Mouse (Mus musculus) heart, embryonic 16.5 days (tissue): Measurements from ENCODE around the gene Gnas. TPM values are rescaled to one million over a fixed set of nuclear protein-coding genes. Genes with fewer than 3 reads are reported as not detected.

Experiments used
- ATAC-seq: fragments of 200-750 bp; cut with Nextera tagmentation; replicated peaks from 2 replicates; pipeline ENCODE4 v1.8.0; 2017; ENCODE audit warnings: moderate number of reproducible peaks; ENCODE audit not compliant: insufficient read depth, low FRiP score; ENCODE audit errors: extremely low read depth
- H3K27ac ChIP-seq: fragments of 300-500 bp; sonication (generic); 2 replicates; pipeline ENCODE4 v1.5.1; 2014; ENCODE audit warnings: mild to moderate bottlenecking, low read length, control low read depth, moderate library complexity
- H3K27me3 ChIP-seq: fragments of 300-500 bp; sonication (generic); 2 replicates; pipeline ENCODE4 v1.6.1; 2014; ENCODE audit warnings: low read length, mixed read lengths; ENCODE audit not compliant: control insufficient read depth, insufficient read depth
- H3K36me3 ChIP-seq: fragments of 300-500 bp; sonication (generic); 2 replicates; pipeline ENCODE4 v1.6.1; 2014; ENCODE audit not compliant: control insufficient read depth, insufficient read depth
- H3K4me1 ChIP-seq: fragments of 300-500 bp; sonication (generic); 2 replicates; pipeline ENCODE4 v1.6.1; 2014; ENCODE audit warnings: low read length, mixed read lengths; ENCODE audit not compliant: control insufficient read depth, insufficient read depth
- H3K4me2 ChIP-seq: fragments of 300-500 bp; sonication (generic); 2 replicates; pipeline ENCODE4 v1.6.1; 2014; ENCODE audit warnings: low read depth, mild to moderate bottlenecking, control low read depth, low read length
- H3K4me3 ChIP-seq: fragments of 300-500 bp; sonication (generic); 2 replicates; pipeline ENCODE4 v1.5.1; 2014; ENCODE audit warnings: mild to moderate bottlenecking, control low read depth, low read length
- H3K9ac ChIP-seq: fragments of 300-500 bp; sonication (generic); 2 replicates; pipeline ENCODE4 v1.6.1; 2014; ENCODE audit warnings: low read length, control low read depth
- H3K9me3 ChIP-seq: fragments of 300-500 bp; sonication (generic); replicated peaks from 2 replicates; pipeline ENCODE4 v1.6.1; 2016; ENCODE audit warnings: low read length; ENCODE audit not compliant: control insufficient read depth
- WGBS: fragments of 180-500 bp; shearing (Covaris S2); extraction: QIAGEN DNeasy Blood & Tissue Kit; methylation state at CpG from one replicate; pipeline ENCODE4 v1.1.7; 2014; 5-methylcytosine and 5-hydroxymethylcytosine counted together
- polyA plus RNA-seq: library from polyadenylated mRNA; unstranded; fragments of >200 nt; fragmentation: Nextera tagmentation; extraction: Ambion mirVana; gene quantifications from 2 replicates; pipeline ENCODE4 v1.2.1, GENCODE M21; 2015

Gnas gene
- polyA plus RNA-seq, 1 experiment from 2014 or later = 1,284 TPM

GRCm38 (mm10) chr2:174288673-174289430 lies 4.7 kb downstream of the Gnas start:
- WGBS = 46% methylated on average over 12 of the region's 12 CpGs
- H3K4me2 ChIP-seq = no peak overlapping the region
- no peak overlapping the region for H3K4me3 ChIP-seq
- peaks cover 22% of the 10 kb centered on the region for H3K4me1 ChIP-seq
- no peak for ATAC-seq
- H3K27ac ChIP-seq = no peak overlapping the region
- H3K27me3 ChIP-seq = peaks cover 33% of the 10 kb centered on the region
- H3K9ac ChIP-seq = no peak overlapping the region
- peaks cover 35% of the 10 kb centered on the region for H3K36me3 ChIP-seq
- H3K9me3 ChIP-seq = peaks cover 21% of the 10 kb centered on the region

GRCm38 (mm10) chr2:174291029-174291661 lies 7.0 kb downstream of the Gnas start:
- H3K27ac ChIP-seq = no peak overlapping the region
- peaks cover 22% of the 10 kb centered on the region for H3K4me1 ChIP-seq
- H3K9ac ChIP-seq = peak overlapping the region; percentile 30; the same call in 1 of the 2 replicates
- ATAC-seq = no peak
- H3K4me2 ChIP-seq = peak overlapping the region; percentile 54
- H3K27me3 ChIP-seq = peaks cover 12% of the 10 kb centered on the region
- H3K36me3 ChIP-seq = peaks cover 13% of the 10 kb centered on the region
- peaks cover 17% of the 10 kb centered on the region for H3K9me3 ChIP-seq
- H3K4me3 ChIP-seq = peak overlapping the region; percentile 20; the same call in 1 of the 2 replicates
- WGBS = 62% methylated on average over 8 of the region's 8 CpGs

GRCm38 (mm10) chr2:174291662-174292030 lies 7.5 kb downstream of the Gnas start:
- 50% methylated on average over 2 of the region's 2 CpGs for WGBS
- peak overlapping the region; percentile 20; the same call in 1 of the 2 replicates for H3K4me3 ChIP-seq
- H3K36me3 ChIP-seq = peaks cover 8% of the 10 kb centered on the region

GRCm38 (mm10) chr2:174294457-174294856 lies 10.3 kb downstream of the Gnas start:
- H3K4me2 ChIP-seq = peak overlapping the region; percentile 61
- H3K4me3 ChIP-seq = peak overlapping the region; percentile 73
- peak overlapping the region; percentile 83 for H3K27ac ChIP-seq
- 50% methylated on average over 8 of the region's 8 CpGs for WGBS
- peaks cover 12% of the 10 kb centered on the region for H3K27me3 ChIP-seq
- H3K36me3 ChIP-seq = 0 out of 2 replicates have a peak, but pooled peaks cover 2% of the 10 kb centered on the region
- peak overlapping the region; percentile 81 for H3K9ac ChIP-seq
- ATAC-seq = no peak
- peaks cover 45% of the 10 kb centered on the region for H3K9me3 ChIP-seq
- peaks cover 25% of the 10 kb centered on the region for H3K4me1 ChIP-seq

More at GRCm38 (mm10) chr2:174291662-174292030, 7.5 kb downstream of the Gnas start:
- H3K9ac ChIP-seq = peak overlapping the region; percentile 30; the same call in 1 of the 2 replicates
- no peak overlapping the region for H3K27ac ChIP-seq
- no peak for ATAC-seq
- H3K4me1 ChIP-seq = peaks cover 22% of the 10 kb centered on the region
- H3K27me3 ChIP-seq = peaks cover 7% of the 10 kb centered on the region
- peak overlapping the region; percentile 54 for H3K4me2 ChIP-seq
- H3K9me3 ChIP-seq = peaks cover 19% of the 10 kb centered on the region

- WGBS = 43% methylated on average over 36 of the region's 36 CpGs
- ATAC-seq = peak; percentile 84
- H3K9ac ChIP-seq = peak overlapping the region; percentile 81
- peaks cover 16% of the 10 kb centered on the region for H3K27me3 ChIP-seq
- peak overlapping the region; percentile 83 for H3K27ac ChIP-seq
- peaks cover 5% of the 10 kb centered on the region; the same call in 1 of the 2 replicates for H3K36me3 ChIP-seq
- H3K4me1 ChIP-seq = peaks cover 25% of the 10 kb centered on the region
- H3K9me3 ChIP-seq = peaks cover 54% of the 10 kb centered on the region
- peak overlapping the region; percentile 73 for H3K4me3 ChIP-seq
- peak overlapping the region; percentile 61 for H3K4me2 ChIP-seq
These were observed 11.2 kb downstream of the Gnas start for GRCm38 (mm10) chr2:174295175-174295899.

- Histone ChIP-seq H3K9ac (peak overlapping the region; percentile 35; the same call in 1 of the 2 replicates), H3K27ac (0 out of 2 replicates have a peak overlapping the region, but pooled peaks have one; percentile 4), H3K9me3 (peaks cover 58% of the 10 kb centered on the region), H3K4me2 (peak overlapping the region; percentile 61), H3K4me1 (peaks cover 25% of the 10 kb centered on the region), H3K36me3 (peaks cover 5% of the 10 kb centered on the region; the same call in 1 of the 2 replicates), H3K4me3 (peak overlapping the region; percentile 73), H3K27me3 (peaks cover 17% of the 10 kb centered on the region)
- 48% methylated on average over 29 of the region's 29 CpGs for WGBS
- ATAC-seq = no peak
These were observed 11.9 kb downstream of the Gnas start for GRCm38 (mm10) chr2:174295900-174296465.

GRCm38 (mm10) chr2:174297086-174297571 lies 13.0 kb downstream of the Gnas start:
- 50% methylated on average over 29 of the region's 29 CpGs for WGBS
- ATAC-seq = no peak
- H3K36me3 ChIP-seq = peaks cover 5% of the 10 kb centered on the region; the same call in 1 of the 2 replicates
- H3K27ac ChIP-seq = no peak overlapping the region
- no peak overlapping the region for H3K9ac ChIP-seq
- peaks cover 17% of the 10 kb centered on the region for H3K27me3 ChIP-seq
- peak overlapping the region; percentile 44 for H3K4me2 ChIP-seq
- H3K4me3 ChIP-seq = peak overlapping the region; percentile 34
- peaks cover 58% of the 10 kb centered on the region for H3K9me3 ChIP-seq
- H3K4me1 ChIP-seq = peaks cover 16% of the 10 kb centered on the region

GRCm38 (mm10) chr2:174297851-174298250 lies 13.7 kb downstream of the Gnas start:
- H3K36me3 ChIP-seq = peaks cover 4% of the 10 kb centered on the region; the same call in 1 of the 2 replicates
- H3K4me2 ChIP-seq = no peak overlapping the region
- peaks cover 58% of the 10 kb centered on the region for H3K9me3 ChIP-seq
- H3K27me3 ChIP-seq = peaks cover 17% of the 10 kb centered on the region
- H3K4me1 ChIP-seq = peaks cover 10% of the 10 kb centered on the region
- no peak for ATAC-seq
- peak overlapping the region; percentile 43 for H3K4me3 ChIP-seq
- H3K9ac ChIP-seq = no peak overlapping the region
- 67% methylated on average over 19 of the region's 19 CpGs for WGBS
- H3K27ac ChIP-seq = no peak overlapping the region
